Mouse (Mus musculus) left cerebral cortex, adult 8-10 months (tissue): ENCODE results near the gene Phykpl. TPM values are rescaled to one million over a fixed set of nuclear protein-coding genes. Genes with fewer than 3 reads are reported as not detected.

Source experiments
- DNase-seq, 2 experiments: peaks; one replicate each; pipeline ENCODE4 v3.0.0; 2022; ENCODE audit warnings: low spot score in 2 of 2
- total RNA-seq, 4 experiments: library from RNA; stranded (reverse); gene quantifications; 2 replicates each; pipeline ENCODE4 v1.2.4; 2022

Gene Phykpl
- total RNA-seq, 4 experiments from 2014 or later, result 5.9 to 8.5 (median 6.5) TPM

- no peak for DNase-seq
Observed at GRCm38 (mm10) chr11:51640748-51641147, 56.2 kb downstream of the Phykpl start.

GRCm38 (mm10) chr11:51643202-51643601 lies 58.6 kb downstream of the Phykpl start:
- no peak for DNase-seq

GRCm38 (mm10) chr11:51643761-51644160 lies 59.2 kb downstream of the Phykpl start:
- DNase-seq, result no peak

GRCm38 (mm10) chr11:51644217-51644616 lies 59.7 kb downstream of the Phykpl start:
- no peak for DNase-seq

- no peak for DNase-seq
Observed at GRCm38 (mm10) chr11:51645293-51645692, 60.7 kb downstream of the Phykpl start.

- DNase-seq, result no peak
Observed at GRCm38 (mm10) chr11:51646245-51646644, 61.7 kb downstream of the Phykpl start.

- peak in 1 of 2 experiments; percentile 66 for DNase-seq
Observed at GRCm38 (mm10) chr11:51646751-51647667, 62.5 kb downstream of the Phykpl start.

GRCm38 (mm10) chr11:51648566-51648965 lies 64.0 kb downstream of the Phykpl start:
- DNase-seq, result peak in 1 of 2 experiments; percentile 9

- peak in 1 of 2 experiments; percentile 6 for DNase-seq
Observed at GRCm38 (mm10) chr11:51649111-51649888, 64.7 kb downstream of the Phykpl start.

- DNase-seq, result peak in 1 of 2 experiments; percentile 51
Observed at GRCm38 (mm10) chr11:51649889-51650199, 65.3 kb downstream of the Phykpl start.

- DNase-seq, result peak in 1 of 2 experiments; percentile 13
Observed at GRCm38 (mm10) chr11:51650261-51650660, 65.7 kb downstream of the Phykpl start.

- peak in 1 of 2 experiments; percentile 11 for DNase-seq
Observed at GRCm38 (mm10) chr11:51650691-51651515, 66.3 kb downstream of the Phykpl start, which contains the start of the genes N4bp3 and D930048N14Rik. Gene N4bp3, minus strand, starts transcription at chr11:51650842. Gene D930048N14Rik, plus strand, starts transcription at chr11:51650954.

- no peak for DNase-seq
Observed at GRCm38 (mm10) chr11:51652889-51653418, 68.4 kb downstream of the Phykpl start.

GRCm38 (mm10) chr11:51653736-51654135 lies 69.2 kb downstream of the Phykpl start:
- no peak for DNase-seq

Other genes with a start within 250 kb of the Phykpl start
- 100 to 1,000 TPM; 113 to 139 (median 126) TPM for gene Hnrnpab, start 22.1 kb downstream of the Phykpl start, total RNA-seq
- 10 to 100 TPM; 50.4 to 57.4 (median 53.6) TPM for gene Nhp2, start 35.0 kb downstream of the Phykpl start, total RNA-seq
- gene Rmnd5b, start 51.1 kb downstream of the Phykpl start, total RNA-seq, result 10 to 100 TPM; 48.2 to 59.4 (median 54.7) TPM
- gene N4bp3, start 66.1 kb downstream of the Phykpl start, total RNA-seq, result 10 to 100 TPM; 15.5 to 17.2 (median 16.7) TPM
- gene D930048N14Rik, start 66.2 kb downstream of the Phykpl start, total RNA-seq, result 1 to 10 TPM; 1.6 to 2.8 (median 2.6) TPM
- gene 0610009B22Rik, start 104.1 kb downstream of the Phykpl start, total RNA-seq, result 10 to 100 TPM; 30.0 to 34.7 (median 33.3) TPM
- 10 to 100 TPM; 19.1 to 21.9 (median 19.8) TPM for gene Sec24a, start 178.9 kb downstream of the Phykpl start, total RNA-seq
- gene Sar1b, start 178.9 kb downstream of the Phykpl start, total RNA-seq, result 10 to 100 TPM; 63.7 to 73.2 (median 67.6) TPM